Mouse (Mus musculus): Measurements from ENCODE around the gene Arhgap31. TPM values are rescaled to one million over a fixed set of nuclear protein-coding genes. Genes with fewer than 3 reads are reported as not detected.

The Arhgap31 gene
- polyA plus RNA-seq, 1 experiment from 2014 or later = 1.6 TPM

- WGBS (ENCODE audit: insufficient replicate concordance) = 76% methylated on average over 5 of the region's 5 CpGs
- no peak for TF ChIP-seq EP300 (IDR thresholded peaks at IDR 0.05; ENCODE audit: low read depth)
- TF ChIP-seq CTCF (IDR thresholded peaks at IDR 0.05; ENCODE audit: low read depth) = no peak
- no peak for ATAC-seq
- H3K27me3 ChIP-seq (ENCODE audit: insufficient read depth, low read length) = no peaks in the 10 kb centered on the region
- no peak overlapping the region for H3K4me2 ChIP-seq (ENCODE audit: low read depth, low read length)
- no peaks in the 10 kb centered on the region for H3K36me3 ChIP-seq (replicated peaks; ENCODE audit: insufficient read depth, low read length)
- H3K4me3 ChIP-seq (ENCODE audit: low read depth, low read length) = no peak overlapping the region
- H3K9me3 ChIP-seq (ENCODE audit: low read length) = no peaks in the 10 kb centered on the region
- H3K9ac ChIP-seq (replicated peaks) = no peak overlapping the region
- no peaks in the 10 kb centered on the region; the same call in none of the 2 replicates for H3K4me1 ChIP-seq (ENCODE audit: insufficient read depth)
- no peak overlapping the region for H3K27ac ChIP-seq (ENCODE audit: low read depth)
- DNase-seq = no peak
These were observed 15.5 kb downstream of the Arhgap31 start for GRCm38 (mm10) chr16:38697611-38698010.

- Histone ChIP-seq H3K27ac (ENCODE audit: low read depth) (no peak overlapping the region), H3K4me2 (ENCODE audit: low read depth, low read length) (no peak overlapping the region), H3K27me3 (ENCODE audit: insufficient read depth, low read length) (no peaks in the 10 kb centered on the region), H3K9me3 (ENCODE audit: low read length) (no peaks in the 10 kb centered on the region), H3K4me3 (ENCODE audit: low read depth, low read length) (no peak overlapping the region), H3K4me1 (ENCODE audit: insufficient read depth) (no peaks in the 10 kb centered on the region), H3K9ac (replicated peaks) (no peak overlapping the region), H3K36me3 (replicated peaks; ENCODE audit: insufficient read depth, low read length) (no peaks in the 10 kb centered on the region)
- WGBS (ENCODE audit: insufficient replicate concordance) = 74% methylated on average over 5 of the region's 5 CpGs
- DNase-seq (no peak), ATAC-seq (no peak)
- TF ChIP-seq CTCF (IDR thresholded peaks at IDR 0.05; ENCODE audit: low read depth) (no peak), EP300 (IDR thresholded peaks at IDR 0.05; ENCODE audit: low read depth) (no peak)
These were observed 17.5 kb downstream of the Arhgap31 start for GRCm38 (mm10) chr16:38695557-38695956.

DNA sequence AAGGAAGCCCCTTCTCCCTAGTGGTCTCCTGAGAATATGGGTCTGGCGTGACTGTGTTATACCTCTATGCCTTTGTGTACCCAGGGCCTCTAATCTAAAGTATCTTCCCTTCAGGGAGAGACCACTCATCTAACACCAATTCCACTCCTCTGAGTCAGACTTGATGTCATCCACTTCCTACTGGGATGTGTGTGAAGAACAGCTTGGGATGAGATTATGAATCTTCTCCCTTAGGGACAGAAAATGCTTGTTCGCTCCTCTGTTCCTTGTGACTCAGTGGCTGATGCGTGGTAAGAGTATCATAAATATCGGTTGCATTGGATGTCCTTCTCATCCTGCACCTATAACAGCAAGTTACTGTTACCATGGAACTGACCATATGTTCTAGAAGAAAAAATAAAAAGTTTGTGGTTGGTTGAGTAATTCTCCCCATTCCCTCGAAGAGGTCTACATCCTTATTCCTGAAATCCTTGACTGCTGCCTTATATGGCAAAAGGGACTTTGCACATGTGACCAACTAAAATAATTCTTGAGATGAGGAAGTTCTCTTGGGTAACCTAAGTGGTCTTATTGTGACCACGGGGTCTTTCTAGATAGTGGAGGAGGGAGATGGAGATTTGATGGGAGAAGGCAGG is 18.1 kb downstream of the Arhgap31 start:
- H3K9me3 ChIP-seq (ENCODE audit: low read length) = no peaks in the 10 kb centered on the region
- H3K36me3 ChIP-seq (replicated peaks; ENCODE audit: insufficient read depth, low read length) = no peaks in the 10 kb centered on the region
- TF ChIP-seq CTCF (IDR thresholded peaks at IDR 0.05; ENCODE audit: low read depth) = no peak
- no peaks in the 10 kb centered on the region for H3K4me1 ChIP-seq (ENCODE audit: insufficient read depth)
- ATAC-seq = no peak
- H3K4me3 ChIP-seq (ENCODE audit: low read depth, low read length) = no peak overlapping the region
- no peak overlapping the region for H3K27ac ChIP-seq (ENCODE audit: low read depth)
- no peak overlapping the region for H3K9ac ChIP-seq (replicated peaks)
- no peak for DNase-seq
- WGBS (ENCODE audit: insufficient replicate concordance) = 62% methylated on average over 6 of the region's 6 CpGs
- no peak overlapping the region for H3K4me2 ChIP-seq (ENCODE audit: low read depth, low read length)
- H3K27me3 ChIP-seq (ENCODE audit: insufficient read depth, low read length) = no peaks in the 10 kb centered on the region

- DNase-seq (no peak), ATAC-seq (no peak)
- no peak for TF ChIP-seq EP300 (IDR thresholded peaks at IDR 0.05; ENCODE audit: low read depth)
- Histone ChIP-seq H3K9ac (replicated peaks) (no peak overlapping the region), H3K4me1 (ENCODE audit: insufficient read depth) (no peaks in the 10 kb centered on the region), H3K27ac (ENCODE audit: low read depth) (no peak overlapping the region), H3K36me3 (replicated peaks; ENCODE audit: insufficient read depth, low read length) (no peaks in the 10 kb centered on the region), H3K27me3 (ENCODE audit: insufficient read depth, low read length) (no peaks in the 10 kb centered on the region), H3K9me3 (ENCODE audit: low read length) (no peaks in the 10 kb centered on the region), H3K4me2 (ENCODE audit: low read depth, low read length) (no peak overlapping the region), H3K4me3 (ENCODE audit: low read depth, low read length) (no peak overlapping the region)
- WGBS (ENCODE audit: insufficient replicate concordance) = 82% methylated on average over 5 of the region's 5 CpGs
These were observed 22.6 kb downstream of the Arhgap31 start for GRCm38 (mm10) chr16:38690501-38690900.

GRCm38 (mm10) chr16:38689786-38690185 is 23.3 kb downstream of the Arhgap31 start:
- H3K4me3 ChIP-seq (ENCODE audit: low read depth, low read length) = no peak overlapping the region
- DNase-seq (no peak), ATAC-seq (no peak)

DNA sequence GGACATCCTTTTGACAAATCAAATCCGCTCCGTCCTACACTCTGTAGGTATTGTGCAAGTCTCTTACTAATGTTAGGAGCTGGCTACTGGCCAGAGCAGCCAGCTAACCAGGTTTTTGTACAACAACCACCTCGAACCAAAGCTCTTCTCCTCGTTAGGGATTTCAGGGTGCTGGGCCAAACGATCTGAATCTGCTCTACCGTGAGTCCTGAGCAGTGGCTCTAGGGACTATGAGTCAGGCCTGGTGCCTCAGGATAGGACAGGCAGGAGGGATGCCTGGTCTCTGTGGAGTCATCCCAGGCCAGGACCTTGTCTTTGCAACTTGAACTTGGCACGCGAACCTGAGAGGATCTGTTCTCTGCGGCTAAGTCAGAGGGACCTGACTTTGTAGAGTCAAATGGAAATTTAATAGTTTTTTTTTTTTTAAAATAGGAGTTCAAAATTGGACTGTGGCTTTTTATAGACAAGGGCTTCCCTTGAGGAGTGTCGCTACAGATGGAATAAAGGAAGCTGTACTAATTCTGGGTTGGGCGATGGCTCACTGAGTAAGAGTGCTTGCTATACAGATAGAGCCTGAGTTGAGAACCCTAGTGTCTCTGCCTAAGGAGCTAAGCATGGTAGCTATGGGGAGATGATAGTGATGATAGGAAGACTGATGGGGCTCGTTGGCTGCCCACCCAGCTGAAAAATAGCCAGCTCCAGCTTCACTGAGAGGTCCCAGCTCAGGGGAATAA is 24.4 kb downstream of the Arhgap31 start:
- H3K27me3 ChIP-seq (ENCODE audit: insufficient read depth, low read length) = no peaks in the 10 kb centered on the region
- no peak overlapping the region for H3K4me2 ChIP-seq (ENCODE audit: low read depth, low read length)
- no peak overlapping the region for H3K9ac ChIP-seq (replicated peaks)
- no peak overlapping the region for H3K4me3 ChIP-seq (ENCODE audit: low read depth, low read length)
- no peak for ATAC-seq
- 76% methylated on average over 12 of the region's 12 CpGs for WGBS (ENCODE audit: insufficient replicate concordance)
- TF ChIP-seq CTCF (IDR thresholded peaks at IDR 0.05; ENCODE audit: low read depth) = no peak
- no peak for TF ChIP-seq EP300 (IDR thresholded peaks at IDR 0.05; ENCODE audit: low read depth)
- H3K36me3 ChIP-seq (replicated peaks; ENCODE audit: insufficient read depth, low read length) = no peaks in the 10 kb centered on the region
- no peak overlapping the region for H3K27ac ChIP-seq (ENCODE audit: low read depth)
- no peak for DNase-seq
- H3K4me1 ChIP-seq (ENCODE audit: insufficient read depth) = no peaks in the 10 kb centered on the region
- no peaks in the 10 kb centered on the region for H3K9me3 ChIP-seq (ENCODE audit: low read length)

More at GRCm38 (mm10) chr16:38689786-38690185, 23.3 kb downstream of the Arhgap31 start:
- WGBS (ENCODE audit: insufficient replicate concordance) = 83% methylated on average over 10 of the region's 10 CpGs
- Histone ChIP-seq H3K36me3 (replicated peaks; ENCODE audit: insufficient read depth, low read length) (no peaks in the 10 kb centered on the region), H3K9ac (replicated peaks) (no peak overlapping the region), H3K27me3 (ENCODE audit: insufficient read depth, low read length) (no peaks in the 10 kb centered on the region), H3K4me1 (ENCODE audit: insufficient read depth) (no peaks in the 10 kb centered on the region), H3K9me3 (ENCODE audit: low read length) (no peaks in the 10 kb centered on the region), H3K4me2 (ENCODE audit: low read depth, low read length) (no peak overlapping the region), H3K27ac (ENCODE audit: low read depth) (no peak overlapping the region)
- TF ChIP-seq EP300 (IDR thresholded peaks at IDR 0.05; ENCODE audit: low read depth) (no peak), CTCF (IDR thresholded peaks at IDR 0.05; ENCODE audit: low read depth) (no peak)

Measured in liver, postnatal 0 days (tissue).